Mouse (Mus musculus) liver, postnatal 0 days (tissue): ENCODE results near the gene Tnrc6a. TPM values are rescaled to one million over a fixed set of nuclear protein-coding genes. Genes with fewer than 3 reads are reported as not detected.

Source experiments
- ATAC-seq: fragments of 200-750 bp; cut with Nextera tagmentation; 2 replicates; pipeline ENCODE4 v1.8.0; 2017; ENCODE audit warnings: mild to moderate bottlenecking, moderate library complexity
- DNase-seq: peaks from one replicate; pipeline ENCODE4 v3.0.0-alpha.2; 2016
- H3K27ac ChIP-seq: fragments of 300-500 bp; sonication (generic); 2 replicates; pipeline ENCODE4 v1.5.1; 2014; ENCODE audit warnings: antibody characterized with exemption, moderate library complexity, mild to moderate bottlenecking, low read depth
- H3K27me3 ChIP-seq: fragments of 300-500 bp; sonication (generic); 2 replicates; pipeline ENCODE4 v1.6.1; 2014; ENCODE audit warnings: low read length, control low read depth, mixed read lengths; ENCODE audit not compliant: insufficient read depth
- H3K36me3 ChIP-seq: fragments of 300-500 bp; sonication (generic); replicated peaks from 2 replicates; pipeline ENCODE4 v1.6.1; 2014; ENCODE audit warnings: mild to moderate bottlenecking, control low read depth, low read length, moderate library complexity, mixed read lengths; ENCODE audit not compliant: insufficient read depth
- H3K4me1 ChIP-seq: fragments of 300-500 bp; sonication (generic); 2 replicates; pipeline ENCODE4 v1.6.1; 2014; ENCODE audit warnings: antibody characterized with exemption, mild to moderate bottlenecking, control low read depth; ENCODE audit not compliant: insufficient read depth
- H3K4me2 ChIP-seq: fragments of 300-500 bp; sonication (generic); 2 replicates; pipeline ENCODE4 v1.6.1; 2014; ENCODE audit warnings: low read depth, mild to moderate bottlenecking, low read length, moderate library complexity, mixed read lengths
- H3K4me3 ChIP-seq: fragments of 300-500 bp; sonication (generic); 2 replicates; pipeline ENCODE4 v1.5.1; 2014; ENCODE audit warnings: low read depth, low read length
- H3K9ac ChIP-seq: fragments of 300-500 bp; sonication (generic); replicated peaks from 2 replicates; pipeline ENCODE4 v1.6.1; 2014; ENCODE audit warnings: mild to moderate bottlenecking, moderate library complexity
- H3K9me3 ChIP-seq: fragments of 300-500 bp; sonication (generic); 2 replicates; pipeline ENCODE4 v1.6.1; 2016; ENCODE audit warnings: mild to moderate bottlenecking, control low read depth, low read length, mixed read lengths
- CTCF ChIP-seq: sonication (generic); IDR thresholded peaks from 2 replicates; pipeline ENCODE4 v1.5.1; 2016; ENCODE audit warnings: antibody characterized with exemption, low read depth
- EP300 ChIP-seq: IDR thresholded peaks from 2 replicates; pipeline ENCODE4 v1.6.1; 2016; ENCODE audit warnings: antibody characterized with exemption, low read depth, mild to moderate bottlenecking
- WGBS: fragments of 180-500 bp; shearing (Covaris S2); extraction: QIAGEN DNeasy Blood & Tissue Kit; methylation state at CpG from one replicate; pipeline ENCODE4 v1.1.7; 2014; ENCODE audit not compliant: insufficient replicate concordance; 5-methylcytosine and 5-hydroxymethylcytosine counted together
- polyA plus RNA-seq: library from polyadenylated mRNA; unstranded; fragments of >200 nt; fragmentation: Nextera tagmentation; extraction: Ambion mirVana; gene quantifications from 2 replicates; pipeline ENCODE4 v1.2.1, GENCODE M21; 2015

The Tnrc6a gene
- polyA plus RNA-seq, 1 experiment from 2014 or later, result 26.8 TPM

- Histone ChIP-seq H3K4me2 (no peak overlapping the region), H3K36me3 (peaks cover 25% of the 10 kb centered on the region), H3K27ac (no peak overlapping the region), H3K9me3 (no peaks in the 10 kb centered on the region), H3K4me1 (peaks cover 17% of the 10 kb centered on the region), H3K4me3 (no peak overlapping the region), H3K9ac (no peak overlapping the region), H3K27me3 (no peaks in the 10 kb centered on the region)
- WGBS, result 83% methylated on average over 2 of the region's 2 CpGs
- no peak for TF ChIP-seq EP300
- no peak for TF ChIP-seq CTCF
- no peak for DNase-seq
- ATAC-seq, result no peak
Measured at GRCm38 (mm10) chr7:123129061-123129460, 5.4 kb downstream of the Tnrc6a start.

GRCm38 (mm10) chr7:123130198-123130597 lies 6.5 kb downstream of the Tnrc6a start:
- no peak for ATAC-seq
- Histone ChIP-seq H3K4me3 (no peak overlapping the region), H3K9me3 (no peaks in the 10 kb centered on the region), H3K27ac (0 out of 2 replicates have a peak overlapping the region, but pooled peaks have one; percentile 18), H3K4me2 (no peak overlapping the region), H3K36me3 (peaks cover 25% of the 10 kb centered on the region), H3K27me3 (no peaks in the 10 kb centered on the region), H3K9ac (no peak overlapping the region), H3K4me1 (peaks cover 28% of the 10 kb centered on the region)
- no peak for DNase-seq
- 28% methylated on average over 2 of the region's 2 CpGs for WGBS
- TF ChIP-seq CTCF (no peak), EP300 (no peak)

GRCm38 (mm10) chr7:123132401-123132800 lies 8.7 kb downstream of the Tnrc6a start:
- Histone ChIP-seq H3K9ac (no peak overlapping the region), H3K4me2 (no peak overlapping the region), H3K27ac (peak overlapping the region; percentile 3; the same call in 1 of the 2 replicates), H3K4me1 (peaks cover 37% of the 10 kb centered on the region), H3K4me3 (no peak overlapping the region), H3K27me3 (no peaks in the 10 kb centered on the region), H3K36me3 (peaks cover 26% of the 10 kb centered on the region), H3K9me3 (no peaks in the 10 kb centered on the region)
- ATAC-seq (no peak), DNase-seq (no peak)
- TF ChIP-seq CTCF (no peak), EP300 (no peak)
- WGBS, result 69% methylated on average over 2 of the region's 2 CpGs

GRCm38 (mm10) chr7:123134876-123135275 lies 11.2 kb downstream of the Tnrc6a start:
- Histone ChIP-seq H3K4me2 (no peak overlapping the region), H3K9me3 (0 out of 2 replicates have a peak, but pooled peaks cover 2% of the 10 kb centered on the region), H3K9ac (no peak overlapping the region), H3K4me3 (no peak overlapping the region), H3K27me3 (no peaks in the 10 kb centered on the region), H3K27ac (peak overlapping the region; percentile 64), H3K36me3 (peaks cover 38% of the 10 kb centered on the region), H3K4me1 (peaks cover 35% of the 10 kb centered on the region)
- DNase-seq (no peak), ATAC-seq (no peak)
- TF ChIP-seq EP300, result no peak
- TF ChIP-seq CTCF, result no peak
- WGBS, result 44% methylated on average over 2 of the region's 2 CpGs

GRCm38 (mm10) chr7:123135655-123136054 lies 12.0 kb downstream of the Tnrc6a start:
- Histone ChIP-seq H3K4me2 (peak overlapping the region; percentile 48), H3K27me3 (no peaks in the 10 kb centered on the region), H3K9me3 (0 out of 2 replicates have a peak, but pooled peaks cover 3% of the 10 kb centered on the region), H3K27ac (peak overlapping the region; percentile 64; the same call in 1 of the 2 replicates), H3K9ac (no peak overlapping the region; the same call in 1 of the 2 replicates), H3K4me3 (no peak overlapping the region), H3K4me1 (peaks cover 30% of the 10 kb centered on the region), H3K36me3 (peaks cover 40% of the 10 kb centered on the region)
- 61% methylated on average over 3 of the region's 3 CpGs for WGBS
- ATAC-seq (peak; percentile 79), DNase-seq (no peak)
- no peak for TF ChIP-seq CTCF

GRCm38 (mm10) chr7:123138001-123138400 lies 14.3 kb downstream of the Tnrc6a start:
- ATAC-seq, result no peak
- H3K27ac ChIP-seq, result no peak overlapping the region
- peaks cover 29% of the 10 kb centered on the region for H3K4me1 ChIP-seq
- no peak overlapping the region for H3K4me3 ChIP-seq
- H3K36me3 ChIP-seq, result peaks cover 36% of the 10 kb centered on the region
- H3K27me3 ChIP-seq, result no peaks in the 10 kb centered on the region
- TF ChIP-seq CTCF, result no peak
- TF ChIP-seq EP300, result no peak
- H3K4me2 ChIP-seq, result no peak overlapping the region
- no peak overlapping the region for H3K9ac ChIP-seq
- 82% methylated on average over 4 of the region's 4 CpGs for WGBS
- H3K9me3 ChIP-seq, result 0 out of 2 replicates have a peak, but pooled peaks cover 3% of the 10 kb centered on the region
- DNase-seq, result no peak
